Mouse (Mus musculus) heart, embryonic 13.5 days (tissue): ENCODE data around the gene Zdhhc22. TPM values are rescaled to one million over a fixed set of nuclear protein-coding genes. Genes with fewer than 3 reads are reported as not detected.

Experiments used
- ATAC-seq: fragments of 200-750 bp; cut with Nextera tagmentation; 2 replicates; pipeline ENCODE4 v1.8.0; 2017; ENCODE audit warnings: moderate TSS enrichment; ENCODE audit not compliant: insufficient number of reproducible peaks, low FRiP score, low TSS enrichment; ENCODE audit errors: extremely low read depth
- H3K27ac ChIP-seq: fragments of 300-500 bp; sonication (generic); replicated peaks from 2 replicates; pipeline ENCODE4 v1.5.1; 2015; ENCODE audit warnings: moderate library complexity, mild to moderate bottlenecking, inconsistent platforms
- H3K27me3 ChIP-seq: fragments of 300-500 bp; sonication (generic); replicated peaks from 2 replicates; pipeline ENCODE4 v1.6.1; 2015; ENCODE audit warnings: mild to moderate bottlenecking, inconsistent platforms
- H3K36me3 ChIP-seq: fragments of 300-500 bp; sonication (generic); 2 replicates; pipeline ENCODE4 v1.6.1; 2015; ENCODE audit warnings: mild to moderate bottlenecking, inconsistent platforms
- H3K4me1 ChIP-seq: fragments of 300-500 bp; sonication (generic); 2 replicates; pipeline ENCODE4 v1.6.1; 2015; ENCODE audit warnings: inconsistent platforms
- H3K4me2 ChIP-seq: fragments of 300-500 bp; sonication (generic); 2 replicates; pipeline ENCODE4 v1.6.1; 2015; ENCODE audit warnings: inconsistent platforms, mild to moderate bottlenecking, moderate library complexity
- H3K4me3 ChIP-seq: fragments of 300-500 bp; sonication (generic); 2 replicates; pipeline ENCODE4 v1.5.1; 2015; ENCODE audit warnings: moderate library complexity, mild to moderate bottlenecking, inconsistent platforms
- H3K9ac ChIP-seq: fragments of 300-500 bp; sonication (generic); 2 replicates; pipeline ENCODE4 v1.6.1; 2015; ENCODE audit warnings: inconsistent platforms, mild to moderate bottlenecking, moderate library complexity
- H3K9me3 ChIP-seq: fragments of 300-500 bp; sonication (generic); 2 replicates; pipeline ENCODE4 v1.6.1; 2016; ENCODE audit warnings: inconsistent platforms
- WGBS: fragments of 180-500 bp; shearing (Covaris S2); methylation state at CpG from one replicate; pipeline ENCODE4 v1.1.7; 2015; ENCODE audit warnings: mixed read lengths; 5-methylcytosine and 5-hydroxymethylcytosine counted together
- polyA plus RNA-seq: library from polyadenylated mRNA; unstranded; fragments of >200 nt; fragmentation: Nextera tagmentation; extraction: Ambion mirVana; gene quantifications from 2 replicates; pipeline ENCODE4 v1.2.1, GENCODE M21; 2015

Zdhhc22 gene
- polyA plus RNA-seq, 1 experiment from 2014 or later = 0.04 TPM

DNA sequence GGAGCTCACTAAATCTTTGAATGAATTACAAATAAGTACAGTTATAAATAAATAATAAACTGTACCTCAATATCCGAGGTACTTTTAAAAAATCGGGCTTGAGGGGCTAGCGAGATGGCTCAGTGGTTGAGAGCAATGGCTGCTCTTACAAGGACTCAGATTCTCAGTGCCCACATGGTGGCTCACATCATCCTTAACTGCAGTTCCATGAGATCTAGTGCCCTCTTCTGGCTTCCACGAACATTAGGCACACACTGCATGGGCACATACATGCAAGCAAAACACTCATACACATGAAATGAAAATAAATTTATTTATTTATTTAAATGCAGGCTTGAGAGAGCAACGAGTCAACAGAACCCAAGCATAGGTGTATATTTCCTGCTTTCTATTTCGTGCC, 5.7 kb upstream of the Zdhhc22 start:
- peaks cover 36% of the 10 kb centered on the region for H3K27me3 ChIP-seq
- H3K9me3 ChIP-seq = peaks cover 4% of the 10 kb centered on the region; the same call in 1 of the 2 replicates
- no peak overlapping the region for H3K27ac ChIP-seq
- ATAC-seq = no peak
- H3K4me1 ChIP-seq = peaks cover 18% of the 10 kb centered on the region
- no peak overlapping the region for H3K4me2 ChIP-seq
- H3K9ac ChIP-seq = no peak overlapping the region
- no peak overlapping the region for H3K4me3 ChIP-seq
- WGBS = 64% methylated on average over 6 of the region's 6 CpGs
- H3K36me3 ChIP-seq = no peaks in the 10 kb centered on the region

DNA sequence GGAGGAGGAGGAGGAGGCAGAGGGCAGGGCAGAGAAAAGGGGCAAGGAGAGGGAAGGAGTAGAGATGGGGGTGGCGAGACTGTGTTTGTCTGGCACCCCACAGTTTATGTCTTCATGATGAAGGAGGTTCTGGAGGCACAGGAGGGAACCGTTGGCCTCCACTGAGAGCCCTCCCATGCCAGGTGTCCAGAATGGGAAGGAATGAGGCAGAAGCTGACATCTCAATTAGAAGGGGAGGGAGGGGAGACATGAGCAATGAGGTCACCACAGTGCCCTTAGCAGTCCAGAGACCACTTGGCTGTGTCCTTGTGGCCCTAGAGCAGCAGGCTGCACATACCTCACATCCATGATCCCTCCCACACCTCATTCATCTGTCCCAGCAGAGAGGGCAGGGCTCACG, 4.5 kb upstream of the Zdhhc22 start:
- no peak overlapping the region for H3K9ac ChIP-seq
- H3K4me3 ChIP-seq = no peak overlapping the region
- peaks cover 47% of the 10 kb centered on the region for H3K27me3 ChIP-seq
- H3K4me1 ChIP-seq = peaks cover 18% of the 10 kb centered on the region
- no peak overlapping the region for H3K27ac ChIP-seq
- H3K9me3 ChIP-seq = peaks cover 4% of the 10 kb centered on the region; the same call in 1 of the 2 replicates
- no peak for ATAC-seq
- WGBS = 49% methylated on average over 3 of the region's 3 CpGs
- no peak overlapping the region for H3K4me2 ChIP-seq
- no peaks in the 10 kb centered on the region for H3K36me3 ChIP-seq

DNA sequence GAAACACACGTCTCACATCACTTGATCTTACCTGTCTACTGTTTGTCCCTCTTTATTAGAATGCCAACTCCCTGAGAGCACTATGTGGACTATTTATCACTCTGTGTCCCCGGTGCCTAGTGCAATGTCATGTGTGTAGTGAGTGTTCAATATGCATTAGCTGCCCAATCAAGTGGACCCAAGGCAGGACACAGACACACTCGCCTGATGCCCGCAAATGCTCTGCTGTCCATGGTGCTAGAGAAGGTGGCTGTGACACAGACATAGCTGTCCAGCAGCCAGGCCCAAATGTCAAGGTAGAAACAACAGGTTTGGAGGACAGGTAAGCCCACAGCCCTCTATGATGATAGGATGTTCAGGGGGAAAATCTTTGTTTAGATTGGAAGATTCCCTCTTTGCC, 3.9 kb upstream of the Zdhhc22 start:
- no peak overlapping the region for H3K4me3 ChIP-seq
- ATAC-seq = no peak
- 32% methylated on average over 4 of the region's 4 CpGs for WGBS

DNA sequence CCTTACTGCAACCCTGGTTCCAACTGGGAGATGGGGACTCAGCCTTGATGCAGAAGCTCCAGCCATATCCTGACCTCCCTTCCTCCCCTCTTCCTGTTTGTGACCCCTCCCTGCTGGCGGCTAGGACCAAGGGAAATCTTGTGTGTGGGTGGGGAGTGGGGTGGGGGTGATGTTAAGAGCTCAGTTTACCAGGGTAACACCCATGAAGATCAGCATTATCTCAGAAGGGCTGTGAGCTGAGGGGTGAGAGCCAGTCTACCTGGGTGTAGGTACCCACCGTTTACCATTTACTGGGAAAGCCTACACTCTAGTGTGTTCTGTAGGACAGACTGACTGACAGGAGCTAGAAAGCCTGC, 503 bp upstream of the Zdhhc22 start:
- H3K9me3 ChIP-seq = peaks cover under 1% of the 10 kb centered on the region; the same call in 1 of the 2 replicates
- H3K4me2 ChIP-seq = no peak overlapping the region
- H3K27me3 ChIP-seq = peaks cover 88% of the 10 kb centered on the region
- H3K4me3 ChIP-seq = no peak overlapping the region
- no peak overlapping the region for H3K9ac ChIP-seq
- peaks cover 14% of the 10 kb centered on the region for H3K4me1 ChIP-seq
- H3K27ac ChIP-seq = no peak overlapping the region
- no peaks in the 10 kb centered on the region for H3K36me3 ChIP-seq
- ATAC-seq = no peak
- WGBS = 32% methylated on average over 2 of the region's 2 CpGs

More for the DNA sequence above, 3.9 kb upstream of the Zdhhc22 start:
- Histone ChIP-seq H3K27me3 (peaks cover 53% of the 10 kb centered on the region), H3K4me1 (peaks cover 18% of the 10 kb centered on the region), H3K27ac (no peak overlapping the region), H3K9me3 (peaks cover 4% of the 10 kb centered on the region; the same call in 1 of the 2 replicates), H3K4me2 (no peak overlapping the region), H3K36me3 (no peaks in the 10 kb centered on the region), H3K9ac (no peak overlapping the region)

DNA sequence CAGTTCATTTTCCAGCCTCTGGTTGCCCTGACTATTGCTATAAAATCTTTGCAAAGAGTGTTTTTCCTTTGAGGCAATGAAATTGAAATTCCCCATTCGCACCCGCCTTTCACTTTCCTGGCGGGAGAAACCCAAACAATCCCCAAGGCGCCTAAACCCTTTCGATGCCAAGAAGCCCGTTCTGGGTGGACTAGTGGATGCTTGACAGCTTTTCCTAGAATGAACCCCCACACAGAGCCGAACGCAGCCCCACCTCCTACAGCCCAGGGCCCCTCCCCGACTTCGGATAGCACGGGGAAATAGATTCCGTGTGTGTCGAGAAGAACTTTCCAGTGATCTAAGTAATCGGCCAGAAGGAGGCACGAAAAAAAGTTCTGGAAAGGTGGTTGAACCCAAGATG, 852 bp downstream of the Zdhhc22 start:
- Histone ChIP-seq H3K4me1 (peaks cover 14% of the 10 kb centered on the region), H3K9me3 (no peaks in the 10 kb centered on the region), H3K27ac (no peak overlapping the region), H3K9ac (no peak overlapping the region), H3K4me2 (peak overlapping the region; percentile 62; the same call in 1 of the 2 replicates), H3K27me3 (peaks cover 99% of the 10 kb centered on the region), H3K36me3 (no peaks in the 10 kb centered on the region), H3K4me3 (no peak overlapping the region)
- WGBS = 8% methylated on average over 15 of the region's 15 CpGs
- ATAC-seq = no peak

DNA sequence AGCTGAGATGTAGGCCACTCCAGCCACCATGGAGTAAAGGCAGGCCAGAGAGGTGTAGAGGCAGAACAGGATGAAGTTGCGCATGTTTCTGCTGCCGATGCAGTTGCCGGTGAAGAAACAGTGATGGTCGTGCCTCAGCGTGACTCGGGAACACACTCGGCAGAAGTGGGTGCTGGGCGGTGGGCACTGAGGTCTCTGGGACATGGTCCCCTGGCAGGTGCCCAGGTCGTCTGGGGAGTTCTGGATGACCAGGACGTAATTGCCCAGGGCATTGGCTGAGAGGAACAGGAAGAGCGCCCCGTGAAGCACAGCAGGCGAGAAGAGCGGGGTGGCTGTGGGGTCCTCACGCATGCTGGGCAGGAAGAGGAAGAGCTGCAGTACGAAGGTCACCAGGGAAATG, 2.0 kb downstream of the Zdhhc22 start:
- H3K36me3 ChIP-seq = no peaks in the 10 kb centered on the region
- H3K4me2 ChIP-seq = no peak overlapping the region
- WGBS = 34% methylated on average over 16 of the region's 16 CpGs
- H3K4me3 ChIP-seq = no peak overlapping the region
- no peaks in the 10 kb centered on the region for H3K9me3 ChIP-seq
- peaks cover 100% of the 10 kb centered on the region for H3K27me3 ChIP-seq
- H3K27ac ChIP-seq = no peak overlapping the region
- peaks cover 22% of the 10 kb centered on the region for H3K4me1 ChIP-seq
- H3K9ac ChIP-seq = no peak overlapping the region
- no peak for ATAC-seq

DNA sequence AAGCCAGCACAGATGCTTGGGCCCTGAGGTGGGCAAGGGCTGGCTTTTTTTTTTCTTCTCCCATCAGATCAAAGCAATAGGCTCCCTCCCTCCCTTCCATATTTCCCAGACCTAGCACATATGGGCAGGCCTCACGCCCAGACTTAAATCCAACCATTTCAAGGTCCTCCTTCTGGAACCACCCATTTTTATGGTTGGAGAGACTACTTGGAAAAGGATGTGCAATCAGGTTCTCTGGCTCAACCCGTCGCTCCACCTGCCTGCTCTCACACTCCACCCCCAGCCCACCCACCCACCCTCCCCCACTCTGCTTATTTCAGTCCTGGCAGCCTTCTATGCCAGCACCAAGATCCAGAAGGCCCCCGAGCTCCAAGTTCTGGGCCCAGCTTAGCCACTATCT, 3.7 kb downstream of the Zdhhc22 start:
- H3K36me3 ChIP-seq = no peaks in the 10 kb centered on the region
- H3K9ac ChIP-seq = no peak overlapping the region
- 58% methylated on average over 4 of the region's 4 CpGs for WGBS
- peaks cover 25% of the 10 kb centered on the region for H3K4me1 ChIP-seq
- no peaks in the 10 kb centered on the region for H3K9me3 ChIP-seq
- no peak overlapping the region for H3K27ac ChIP-seq
- no peak overlapping the region for H3K4me2 ChIP-seq
- no peak for ATAC-seq
- H3K4me3 ChIP-seq = no peak overlapping the region
- peaks cover 100% of the 10 kb centered on the region for H3K27me3 ChIP-seq

DNA sequence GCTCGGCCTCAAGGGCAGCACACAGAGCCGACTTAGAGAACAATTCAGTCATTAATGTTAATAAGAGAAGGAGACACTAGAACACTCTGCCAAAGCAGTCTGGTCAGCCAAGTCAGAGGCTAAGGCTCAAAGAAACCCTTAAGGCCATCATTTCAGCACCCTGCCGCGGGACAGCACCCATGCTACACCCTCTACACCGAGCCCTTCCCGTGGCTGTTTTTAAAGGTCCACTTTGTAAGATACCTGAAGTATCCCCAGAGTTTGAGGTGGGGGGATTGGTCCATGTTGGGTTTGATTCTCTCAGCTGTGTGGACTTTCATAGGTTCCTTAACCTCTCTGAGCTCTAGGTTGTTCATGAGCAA, 6.1 kb downstream of the Zdhhc22 start:
- Histone ChIP-seq H3K4me2 (no peak overlapping the region), H3K27ac (no peak overlapping the region), H3K4me1 (peaks cover 11% of the 10 kb centered on the region), H3K9me3 (no peaks in the 10 kb centered on the region), H3K36me3 (no peaks in the 10 kb centered on the region), H3K9ac (no peak overlapping the region), H3K4me3 (no peak overlapping the region), H3K27me3 (peaks cover 97% of the 10 kb centered on the region)
- WGBS = 8% methylated on average over 6 of the region's 6 CpGs
- ATAC-seq = no peak

DNA sequence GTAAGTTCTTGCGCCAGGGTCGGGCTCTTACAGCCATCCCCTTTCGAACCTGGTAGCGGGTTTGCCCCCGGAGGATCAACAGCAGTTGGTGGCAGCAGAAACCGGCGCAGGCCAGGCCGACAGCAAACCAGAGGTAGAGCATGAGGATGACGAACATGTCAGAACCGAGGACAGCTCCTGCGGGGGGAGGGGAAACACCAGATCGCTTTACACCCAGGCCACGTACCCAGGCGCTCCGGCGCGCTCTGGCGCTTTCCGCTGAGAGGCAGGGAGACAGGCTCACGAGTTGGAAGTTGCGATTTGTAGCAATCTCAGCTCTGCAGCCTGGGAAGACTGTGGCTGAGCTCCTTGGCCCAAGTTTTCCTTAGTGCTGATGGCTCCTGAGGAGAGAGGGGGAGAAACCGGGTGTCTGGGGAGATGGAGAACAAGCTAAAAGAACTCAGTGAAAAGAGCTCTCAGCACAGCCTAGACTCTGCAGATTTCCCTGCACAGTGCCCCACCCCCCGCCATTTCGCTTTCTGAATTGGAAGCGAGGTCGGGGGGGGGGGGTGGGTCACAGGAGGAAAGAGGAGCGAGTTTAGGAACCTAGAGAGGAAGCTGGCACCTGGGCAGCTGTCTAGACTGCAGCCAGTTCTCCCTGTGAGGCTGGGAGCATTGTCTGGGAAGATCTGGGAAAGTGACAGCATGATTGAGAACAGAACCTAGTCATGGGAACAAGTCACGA, 6.6 kb downstream of the Zdhhc22 start:
- H3K27me3 ChIP-seq = peaks cover 97% of the 10 kb centered on the region
- no peak for ATAC-seq
- no peak overlapping the region for H3K9ac ChIP-seq
- no peak overlapping the region for H3K27ac ChIP-seq
- H3K4me3 ChIP-seq = no peak overlapping the region
- WGBS = 1% methylated on average over 28 of the region's 28 CpGs
- H3K4me1 ChIP-seq = peaks cover 11% of the 10 kb centered on the region
- H3K4me2 ChIP-seq = peak overlapping the region; percentile 39
- no peaks in the 10 kb centered on the region for H3K36me3 ChIP-seq
- H3K9me3 ChIP-seq = no peaks in the 10 kb centered on the region

DNA sequence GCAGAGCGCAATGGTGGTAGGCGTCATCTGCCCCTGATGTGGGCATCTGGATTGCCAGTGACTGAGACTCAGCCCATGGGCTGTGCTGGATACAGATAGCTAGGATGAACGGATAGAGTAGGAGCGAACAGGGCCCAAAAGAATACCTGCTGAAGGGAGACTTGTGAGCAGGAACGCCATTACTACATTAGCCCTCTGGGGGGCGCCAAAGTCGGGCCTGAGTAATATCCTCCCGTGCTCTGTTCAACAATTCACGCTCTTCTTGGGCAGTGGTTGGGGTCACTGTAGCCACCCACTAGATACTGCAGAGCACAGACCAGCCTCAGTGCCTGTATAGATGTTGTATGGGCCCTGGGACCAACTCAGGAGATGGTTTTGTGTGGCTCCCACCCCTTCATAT, 9.1 kb downstream of the Zdhhc22 start:
- WGBS = 22% methylated on average over 9 of the region's 9 CpGs
- Histone ChIP-seq H3K9ac (no peak overlapping the region), H3K4me2 (no peak overlapping the region), H3K9me3 (no peaks in the 10 kb centered on the region), H3K4me1 (peaks cover 18% of the 10 kb centered on the region), H3K27ac (no peak overlapping the region), H3K36me3 (no peaks in the 10 kb centered on the region), H3K4me3 (no peak overlapping the region), H3K27me3 (peaks cover 90% of the 10 kb centered on the region)
- ATAC-seq = no peak

DNA sequence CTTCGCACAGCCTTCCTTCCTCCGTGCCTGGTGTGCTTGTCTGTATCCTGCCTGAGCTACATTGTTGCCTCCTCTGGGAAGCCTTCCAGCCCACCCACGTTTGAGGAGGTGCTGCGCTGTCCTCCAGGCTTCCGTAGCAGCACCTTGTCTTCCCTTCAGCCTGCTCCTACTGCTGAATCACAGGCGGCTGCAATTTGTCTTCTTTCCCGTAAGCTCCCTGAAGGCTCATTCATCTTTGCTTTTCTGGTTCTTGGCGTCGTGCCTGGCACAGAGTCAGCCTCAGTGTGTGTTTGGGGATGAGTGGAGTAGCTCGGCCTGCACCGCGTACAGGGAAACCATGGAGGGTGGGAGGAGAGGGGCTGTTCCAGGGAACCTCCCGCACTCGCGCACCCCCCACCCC, 12.4 kb downstream of the Zdhhc22 start:
- Histone ChIP-seq H3K36me3 (no peaks in the 10 kb centered on the region), H3K27me3 (peaks cover 65% of the 10 kb centered on the region), H3K9ac (no peak overlapping the region), H3K9me3 (no peaks in the 10 kb centered on the region), H3K27ac (no peak overlapping the region), H3K4me2 (0 out of 2 replicates have a peak overlapping the region, but pooled peaks have one; percentile 4), H3K4me3 (no peak overlapping the region), H3K4me1 (peaks cover 39% of the 10 kb centered on the region)
- WGBS = 14% methylated on average over 15 of the region's 15 CpGs
- no peak for ATAC-seq

DNA sequence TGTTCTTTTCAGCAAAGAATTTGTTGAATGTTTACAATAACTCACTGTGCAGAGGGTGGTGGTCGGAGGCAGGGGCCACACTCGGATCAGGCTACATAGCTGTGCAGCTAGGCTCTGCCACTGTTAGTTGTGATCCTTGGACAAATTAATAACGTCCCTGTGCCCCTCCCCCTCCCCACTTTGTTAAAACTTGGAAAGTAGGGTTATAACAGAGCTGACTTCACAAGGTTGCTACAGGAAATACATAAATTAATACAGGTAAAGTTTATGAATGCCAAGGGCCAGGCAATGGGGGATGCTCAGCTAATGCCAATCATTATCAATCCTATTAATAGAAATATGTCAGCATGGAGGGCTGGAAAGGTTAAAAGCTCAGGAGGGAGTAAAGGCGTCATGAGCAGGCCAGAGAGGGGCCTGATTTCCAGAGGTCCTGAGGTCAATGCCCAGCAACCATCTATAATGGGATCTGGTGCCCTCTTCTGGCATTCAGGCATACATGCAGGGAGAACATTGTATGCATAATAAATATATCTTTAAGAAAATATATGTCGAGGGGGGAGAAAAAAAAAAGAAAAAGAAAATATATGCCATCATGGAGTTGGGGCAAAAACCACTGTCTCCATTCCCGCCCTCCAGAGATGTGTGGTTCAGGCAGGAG, 13.6 kb downstream of the Zdhhc22 start:
- H3K27ac ChIP-seq = no peak overlapping the region
- no peak overlapping the region for H3K4me2 ChIP-seq
- no peak overlapping the region for H3K9ac ChIP-seq
- H3K36me3 ChIP-seq = no peaks in the 10 kb centered on the region
- WGBS = 59% methylated on average over 6 of the region's 6 CpGs
- H3K27me3 ChIP-seq = peaks cover 53% of the 10 kb centered on the region
- no peak for ATAC-seq
- no peak overlapping the region for H3K4me3 ChIP-seq
- peaks cover 43% of the 10 kb centered on the region for H3K4me1 ChIP-seq
- H3K9me3 ChIP-seq = no peaks in the 10 kb centered on the region
